Mouse (Mus musculus): ENCODE results near the gene Dnajc3. TPM values are rescaled to one million over a fixed set of nuclear protein-coding genes. Genes with fewer than 3 reads are reported as not detected.

Gene Dnajc3
- 69.7 and 77.7 TPM in 2 replicates for total RNA-seq (2017)

DNA sequence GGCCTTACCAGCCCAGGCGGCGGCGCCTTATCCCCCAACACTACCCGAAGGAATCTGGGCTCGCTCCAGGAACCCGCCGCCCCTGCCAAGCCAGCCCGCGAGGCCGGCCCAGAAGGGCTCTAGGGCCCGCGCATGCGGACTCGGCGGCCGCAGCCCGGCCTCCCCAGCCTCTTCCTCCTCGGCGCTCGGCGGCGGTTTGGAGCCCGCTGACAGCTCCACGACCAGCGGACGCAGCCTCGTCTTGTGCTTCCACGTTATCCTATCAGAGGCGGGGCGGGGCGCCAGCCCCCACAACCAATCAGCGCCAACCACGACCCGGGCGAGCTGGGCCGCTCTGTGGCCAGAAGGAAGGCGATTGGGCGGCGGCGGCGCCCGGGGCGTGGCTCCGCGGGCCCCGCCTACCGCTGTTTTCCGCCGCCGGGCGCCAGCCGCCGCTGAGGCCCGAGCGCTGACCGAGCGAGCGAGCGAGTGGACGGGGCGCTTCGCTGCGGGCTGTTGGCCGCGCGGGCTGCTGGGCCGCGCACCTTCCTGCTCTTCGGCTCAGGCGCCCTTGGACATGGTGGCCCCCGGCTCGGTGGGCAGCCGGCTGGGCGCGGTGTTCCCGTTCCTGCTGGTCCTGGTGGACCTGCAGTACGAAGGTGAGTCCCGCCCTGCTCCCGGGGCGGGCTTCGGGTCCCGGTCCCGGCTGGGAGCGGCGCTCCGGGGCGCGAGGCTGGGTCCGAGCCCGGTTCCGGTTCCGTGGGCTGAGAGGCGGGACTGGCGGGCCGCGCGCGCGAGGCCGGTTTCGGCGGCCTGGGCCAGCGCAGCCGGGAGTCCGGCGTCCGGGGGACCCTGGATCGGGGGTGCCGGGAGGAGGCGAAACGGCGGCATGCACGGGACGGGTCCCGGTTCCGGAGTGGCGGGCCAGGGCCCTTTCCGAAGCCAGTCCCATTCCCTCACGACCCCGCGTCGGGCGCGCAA lies at the start of gene Dnajc3:
Dnajc3 (plus strand) TSS at position 444 of the 960 bp plus-strand sequence.
- ATAC-seq (replicated peaks in 1 of 2; ENCODE audit: insufficient read depth in 1 of 2, low FRiP score in 2 of 2, low TSS enrichment in 1 of 2, low read depth in 1 of 2, poor library complexity in 2 of 2, severe bottlenecking in 2 of 2), result peak; percentile 97 to 98

DNA sequence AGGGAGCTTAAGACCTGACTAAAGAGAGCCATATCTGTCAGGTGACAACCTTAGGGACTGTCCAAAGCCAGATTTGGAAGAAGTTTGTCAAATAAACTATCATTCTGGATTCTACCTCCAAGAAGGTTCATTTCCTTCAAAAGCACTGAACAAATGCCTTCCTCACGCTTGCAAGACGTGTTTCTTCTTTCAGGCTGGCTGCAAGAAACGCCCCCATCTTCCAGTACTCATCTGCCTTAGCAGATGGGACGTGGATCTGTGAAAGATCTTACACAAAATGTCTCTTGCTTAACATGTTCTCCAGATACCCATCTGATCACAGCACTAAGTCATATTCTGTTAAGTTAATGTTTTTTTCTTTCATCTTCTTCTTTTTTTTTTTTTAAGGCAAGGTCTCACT lies 47.7 kb upstream of the Dnajc3 start:
- ATAC-seq (replicated peaks in 1 of 2; ENCODE audit: insufficient read depth in 1 of 2, low FRiP score in 2 of 2, low TSS enrichment in 1 of 2, low read depth in 1 of 2, poor library complexity in 2 of 2, severe bottlenecking in 2 of 2), result no peak

DNA sequence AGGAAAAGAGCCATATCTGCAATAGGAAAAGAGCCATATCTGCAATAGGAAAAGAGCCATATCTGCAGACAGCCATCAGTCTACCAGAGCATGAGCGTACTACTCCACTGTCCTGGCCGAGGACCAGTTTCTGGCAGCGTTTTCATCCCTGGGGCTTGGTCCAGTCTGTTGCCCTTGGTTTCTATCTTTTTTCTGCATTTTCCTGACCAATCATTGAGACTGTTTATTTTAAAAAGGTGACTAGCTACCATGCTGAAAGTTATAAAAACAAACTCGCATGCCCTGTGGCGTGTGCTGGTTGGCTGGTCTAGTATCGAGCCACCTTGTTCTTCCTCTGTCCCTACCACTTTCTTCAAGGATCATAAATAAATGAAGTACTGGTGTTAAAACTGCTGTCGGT lies 42.5 kb upstream of the Dnajc3 start:
- no peak for ATAC-seq (replicated peaks in 1 of 2; ENCODE audit: insufficient read depth in 1 of 2, low FRiP score in 2 of 2, low TSS enrichment in 1 of 2, low read depth in 1 of 2, poor library complexity in 2 of 2, severe bottlenecking in 2 of 2)

DNA sequence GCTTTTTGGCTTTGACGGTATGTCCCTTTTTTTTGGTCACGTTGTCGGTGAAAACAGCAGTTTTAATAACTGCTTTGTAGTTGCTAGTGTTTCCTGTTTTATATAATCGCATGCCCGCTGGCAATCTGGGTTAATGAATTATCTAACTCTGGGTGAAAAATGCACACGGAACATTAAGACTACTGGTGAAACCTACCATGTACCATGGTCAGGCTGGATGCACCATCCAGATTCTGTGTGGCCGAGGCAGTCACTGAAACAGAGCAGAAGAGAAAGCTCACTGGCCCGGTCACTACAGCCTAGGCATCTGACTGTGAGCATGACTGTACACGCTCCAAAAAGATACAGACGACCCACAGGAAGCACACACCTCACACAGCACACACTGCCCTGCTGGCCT lies 42.1 kb upstream of the Dnajc3 start:
- ATAC-seq (replicated peaks in 1 of 2; ENCODE audit: insufficient read depth in 1 of 2, low FRiP score in 2 of 2, low TSS enrichment in 1 of 2, low read depth in 1 of 2, poor library complexity in 2 of 2, severe bottlenecking in 2 of 2), result no peak

DNA sequence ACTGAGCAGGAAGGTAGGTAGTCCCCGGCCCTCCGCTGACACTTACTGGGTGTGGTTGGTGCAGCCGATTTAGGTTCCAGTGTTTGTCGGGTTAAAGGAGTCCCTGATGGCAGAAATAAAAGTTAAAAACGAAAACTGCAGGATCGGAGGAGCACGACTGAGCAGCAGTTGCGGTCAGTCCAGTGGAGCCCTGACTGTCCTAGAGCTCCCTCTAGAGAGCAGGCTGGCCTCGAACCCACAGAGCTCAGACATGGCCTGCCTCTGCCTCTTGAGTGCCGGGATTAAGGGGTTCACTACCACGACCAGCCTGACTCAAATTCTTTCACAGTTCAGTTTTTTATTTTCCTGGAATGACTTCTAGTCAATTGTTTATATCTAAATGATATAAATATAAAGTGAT lies 37.8 kb upstream of the Dnajc3 start:
- ATAC-seq (replicated peaks in 1 of 2; ENCODE audit: insufficient read depth in 1 of 2, low FRiP score in 2 of 2, low TSS enrichment in 1 of 2, low read depth in 1 of 2, poor library complexity in 2 of 2, severe bottlenecking in 2 of 2), result no peak

DNA sequence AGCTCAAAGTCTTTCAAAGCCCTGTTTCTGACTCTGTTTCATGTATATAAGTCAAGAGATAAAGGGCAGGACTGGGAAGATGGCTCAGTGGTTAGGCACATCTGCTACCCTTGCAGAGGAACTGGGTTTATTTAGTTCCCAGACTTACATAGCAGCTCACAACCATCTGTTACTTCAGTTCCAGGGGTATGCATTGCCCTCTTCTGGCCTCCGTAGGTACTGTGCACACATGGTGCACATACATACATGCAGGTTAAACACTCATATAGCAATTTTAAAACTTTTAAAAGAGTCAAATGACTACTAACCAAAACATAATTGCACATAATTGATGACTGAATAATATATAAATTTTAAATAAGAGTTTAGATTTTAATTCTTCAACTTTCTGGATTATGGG lies 36.9 kb upstream of the Dnajc3 start:
- ATAC-seq (replicated peaks in 1 of 2; ENCODE audit: insufficient read depth in 1 of 2, low FRiP score in 2 of 2, low TSS enrichment in 1 of 2, low read depth in 1 of 2, poor library complexity in 2 of 2, severe bottlenecking in 2 of 2), result no peak

DNA sequence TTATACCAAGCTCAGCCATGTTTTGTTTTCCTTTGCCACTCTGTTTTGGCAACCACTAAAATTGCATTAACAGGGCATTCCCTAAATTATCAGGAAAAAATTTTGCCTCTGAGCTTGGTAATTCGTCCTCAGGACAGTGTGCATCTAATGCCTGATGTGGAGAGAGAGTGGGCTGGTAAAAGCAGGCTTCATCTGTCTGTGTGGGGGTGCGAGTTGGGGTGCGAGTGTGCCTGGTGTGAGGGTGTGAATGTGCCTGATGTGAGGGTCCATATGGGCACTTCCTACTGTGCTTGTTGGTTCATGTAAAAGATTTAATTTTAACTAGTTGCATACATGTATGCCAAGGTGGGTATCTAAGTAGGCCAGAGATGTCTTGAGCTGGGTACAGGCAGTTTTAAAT lies 34.4 kb upstream of the Dnajc3 start:
- ATAC-seq (replicated peaks in 1 of 2; ENCODE audit: insufficient read depth in 1 of 2, low FRiP score in 2 of 2, low TSS enrichment in 1 of 2, low read depth in 1 of 2, poor library complexity in 2 of 2, severe bottlenecking in 2 of 2), result no peak

DNA sequence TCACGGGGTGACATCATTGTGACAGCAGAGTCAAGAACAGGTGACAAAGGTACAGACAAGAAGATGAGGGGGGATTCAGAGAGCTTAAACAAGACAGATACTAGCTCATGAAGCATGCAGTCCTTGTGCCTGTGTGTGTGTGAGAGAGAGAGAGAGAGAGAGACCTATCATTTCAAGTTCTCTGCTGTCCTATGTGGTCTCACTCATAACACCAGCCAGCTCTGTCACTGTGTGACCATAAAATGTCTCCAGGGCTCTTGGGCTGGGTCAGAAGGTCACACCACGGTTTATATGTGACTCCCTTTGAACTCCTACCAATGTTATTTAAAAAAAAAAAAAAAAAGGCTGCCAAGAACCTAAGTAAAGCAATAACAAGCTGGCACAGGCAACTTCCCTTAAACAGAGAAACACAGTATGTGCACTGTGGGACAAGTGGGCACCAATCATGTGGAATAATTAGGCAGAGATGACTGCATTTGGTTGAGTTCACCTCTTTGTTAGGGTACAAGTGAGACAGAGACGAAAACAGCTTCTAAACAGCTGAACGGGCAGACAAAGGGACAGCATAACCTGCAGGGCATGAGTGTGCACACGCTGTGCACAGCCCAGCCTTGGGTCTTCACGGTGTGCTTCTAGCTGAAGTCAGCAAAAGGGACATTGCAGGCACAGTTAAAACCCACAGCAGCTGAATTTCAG lies 33.8 kb upstream of the Dnajc3 start:
- ATAC-seq (replicated peaks in 1 of 2; ENCODE audit: insufficient read depth in 1 of 2, low FRiP score in 2 of 2, low TSS enrichment in 1 of 2, low read depth in 1 of 2, poor library complexity in 2 of 2, severe bottlenecking in 2 of 2), result no peak

DNA sequence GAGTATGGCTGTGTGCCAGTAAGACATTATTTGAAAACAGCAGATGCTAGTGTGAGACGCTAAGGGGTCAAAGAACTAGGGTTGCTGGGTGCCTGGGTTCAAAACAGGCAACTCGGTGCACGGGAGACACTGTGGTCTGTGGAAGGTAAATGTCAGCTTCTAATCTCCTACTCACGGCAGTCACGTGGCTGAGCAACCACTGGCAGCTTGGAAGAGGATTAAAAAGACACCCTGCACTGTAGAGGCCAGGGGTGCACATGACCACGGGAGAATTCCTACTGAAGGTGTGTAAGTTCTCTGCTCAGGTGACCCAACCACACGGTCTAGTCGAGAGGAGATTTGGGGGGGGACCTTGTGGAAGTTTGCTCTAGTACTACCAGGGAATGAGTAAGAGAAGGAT lies 30.2 kb upstream of the Dnajc3 start:
- ATAC-seq (replicated peaks in 1 of 2; ENCODE audit: insufficient read depth in 1 of 2, low FRiP score in 2 of 2, low TSS enrichment in 1 of 2, low read depth in 1 of 2, poor library complexity in 2 of 2, severe bottlenecking in 2 of 2), result no peak

DNA sequence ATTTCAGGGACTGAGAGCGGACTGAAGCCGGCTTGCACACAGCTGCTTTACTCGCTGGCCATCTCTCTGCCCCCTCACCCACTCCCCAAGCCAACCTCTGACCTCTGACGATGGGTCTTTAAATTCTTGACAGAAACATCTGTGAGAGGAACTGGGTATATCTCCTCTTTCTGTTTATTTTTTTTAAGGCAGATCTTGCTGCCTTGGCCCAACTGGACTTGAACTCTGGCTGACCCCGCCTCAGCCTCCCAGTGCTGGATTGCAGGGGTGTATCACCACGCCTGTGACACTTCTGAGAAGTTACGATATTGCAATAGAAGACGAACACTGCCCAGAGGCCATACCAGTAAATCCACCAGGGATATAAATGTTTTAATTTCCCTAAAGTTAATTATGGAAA lies 27.9 kb upstream of the Dnajc3 start:
- ATAC-seq (replicated peaks in 1 of 2; ENCODE audit: insufficient read depth in 1 of 2, low FRiP score in 2 of 2, low TSS enrichment in 1 of 2, low read depth in 1 of 2, poor library complexity in 2 of 2, severe bottlenecking in 2 of 2), result no peak

DNA sequence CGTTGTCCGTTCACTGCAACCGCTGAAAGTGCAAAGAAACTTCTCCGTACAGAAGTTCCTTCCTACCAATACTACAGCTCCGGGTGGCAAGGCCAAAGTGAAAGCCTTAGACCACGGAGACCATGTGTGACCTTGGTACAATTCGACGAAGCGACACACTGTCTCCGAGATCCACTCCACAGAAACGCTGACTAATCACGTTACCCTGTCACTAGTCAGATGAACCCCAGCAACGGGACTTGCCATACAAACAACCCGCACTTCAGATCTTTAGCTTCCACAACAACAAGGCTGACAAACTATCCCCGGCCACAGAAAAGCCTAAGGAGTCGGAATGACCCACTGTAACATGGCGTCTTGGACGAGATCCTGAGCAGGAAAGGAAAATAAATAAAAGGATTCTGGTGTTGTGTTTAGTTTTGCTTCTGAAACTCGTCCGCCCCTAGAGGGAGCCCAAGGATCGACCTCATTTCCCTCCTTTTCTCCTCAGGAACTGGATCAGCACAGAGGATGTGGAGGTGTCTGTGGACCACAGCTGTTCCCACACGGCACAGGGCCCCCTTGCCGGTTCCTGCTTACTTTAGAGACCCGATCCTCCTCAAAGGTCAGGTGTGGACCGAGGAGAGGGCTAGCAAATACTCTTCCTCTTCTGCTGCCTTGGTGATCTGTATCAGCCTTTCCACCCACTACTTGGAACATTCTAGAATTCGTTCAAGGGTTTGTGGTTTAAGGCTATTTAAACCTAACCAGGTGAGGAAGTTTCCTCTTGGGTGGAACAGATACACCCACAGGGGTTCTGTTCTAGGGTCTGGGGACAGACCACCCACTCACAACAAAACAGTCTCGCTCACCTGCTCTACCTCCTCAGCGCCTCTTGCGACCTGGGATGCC lies 27.2 kb upstream of the Dnajc3 start:
- peak; percentile 74 to 79 for ATAC-seq (replicated peaks in 1 of 2; ENCODE audit: insufficient read depth in 1 of 2, low FRiP score in 2 of 2, low TSS enrichment in 1 of 2, low read depth in 1 of 2, poor library complexity in 2 of 2, severe bottlenecking in 2 of 2)

DNA sequence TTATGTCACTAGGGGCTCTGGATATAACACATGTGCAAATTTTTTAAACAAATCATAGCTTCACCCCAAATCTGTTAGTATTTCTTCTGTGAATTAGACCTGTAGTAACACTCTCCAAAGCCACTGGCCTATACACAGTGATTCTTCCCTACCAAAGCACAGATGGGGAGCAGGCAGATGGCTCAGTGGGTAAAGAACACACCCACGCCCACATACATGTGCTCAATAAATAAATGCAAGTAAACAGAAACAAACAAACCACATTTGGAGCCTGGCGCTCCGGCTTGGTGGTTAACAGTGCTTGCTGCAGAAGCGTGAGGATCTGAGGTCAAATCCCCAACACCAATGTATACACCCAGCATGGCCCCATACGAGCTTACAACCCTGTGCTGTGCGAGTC lies 26.3 kb upstream of the Dnajc3 start:
- no peak for ATAC-seq (replicated peaks in 1 of 2; ENCODE audit: insufficient read depth in 1 of 2, low FRiP score in 2 of 2, low TSS enrichment in 1 of 2, low read depth in 1 of 2, poor library complexity in 2 of 2, severe bottlenecking in 2 of 2)

DNA sequence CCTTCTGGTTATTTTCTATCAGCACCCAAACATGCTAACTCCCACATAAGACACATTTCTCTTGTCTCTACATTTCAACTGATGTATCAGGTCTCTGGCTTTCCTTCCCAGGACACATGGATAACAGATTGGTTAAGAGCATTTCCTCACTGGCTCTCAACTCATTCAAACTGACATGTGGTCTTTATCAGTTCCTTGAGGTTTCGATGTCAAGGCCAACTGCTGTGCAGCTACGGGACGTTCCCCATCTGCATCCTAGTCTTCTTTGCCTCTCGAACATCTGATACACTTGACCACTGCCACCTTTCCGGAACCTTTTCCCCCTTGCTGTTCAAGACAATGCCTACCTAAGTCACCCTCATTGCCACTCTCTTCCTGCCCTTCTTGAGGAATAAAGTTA lies 24.1 kb upstream of the Dnajc3 start:
- no peak; a peak in 1 of 4 replicates for ATAC-seq (replicated peaks in 1 of 2; ENCODE audit: insufficient read depth in 1 of 2, low FRiP score in 2 of 2, low TSS enrichment in 1 of 2, low read depth in 1 of 2, poor library complexity in 2 of 2, severe bottlenecking in 2 of 2)

DNA sequence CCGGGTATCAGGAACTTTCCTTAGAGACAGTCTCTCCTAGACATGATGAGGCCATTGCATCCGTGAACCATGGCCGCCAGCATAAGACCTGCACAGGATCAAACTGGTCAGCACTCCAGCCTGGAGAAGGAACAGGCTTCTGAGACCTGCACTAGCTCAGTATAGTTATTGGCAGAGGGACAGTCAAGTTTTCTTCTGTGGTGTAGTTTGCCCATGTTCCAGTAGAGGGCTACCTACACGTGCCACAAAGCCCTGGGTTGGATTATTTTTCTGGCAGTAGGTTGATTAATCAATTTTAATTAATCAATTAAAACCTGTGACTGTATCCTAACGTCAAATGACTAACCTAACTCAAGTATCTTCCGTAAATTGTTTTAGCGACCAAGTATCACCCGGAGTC lies 18.8 kb upstream of the Dnajc3 start:
- peak in 1 of 2 experiments; percentile 46; a peak in 1 of 4 replicates for ATAC-seq (replicated peaks in 1 of 2; ENCODE audit: insufficient read depth in 1 of 2, low FRiP score in 2 of 2, low TSS enrichment in 1 of 2, low read depth in 1 of 2, poor library complexity in 2 of 2, severe bottlenecking in 2 of 2)

DNA sequence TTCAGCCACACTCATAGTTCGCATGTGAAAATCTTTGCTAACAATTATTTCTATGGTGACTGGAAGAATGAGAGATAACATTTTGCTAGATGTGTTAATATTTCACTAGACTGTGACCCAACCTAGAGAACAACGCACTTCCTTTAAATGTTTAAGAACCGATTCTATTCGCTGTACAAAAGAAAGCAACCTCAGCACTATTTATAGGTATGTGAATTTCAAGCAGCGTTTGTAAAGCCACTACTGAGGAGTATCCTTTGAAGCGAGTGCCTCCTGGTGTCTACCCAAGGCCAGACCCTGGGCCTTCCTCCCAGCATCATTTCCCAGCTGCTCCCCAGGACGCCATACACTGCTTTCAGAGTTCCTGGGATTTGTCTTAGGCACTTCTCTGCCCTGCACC lies 17.1 kb upstream of the Dnajc3 start:
- ATAC-seq (replicated peaks in 1 of 2; ENCODE audit: insufficient read depth in 1 of 2, low FRiP score in 2 of 2, low TSS enrichment in 1 of 2, low read depth in 1 of 2, poor library complexity in 2 of 2, severe bottlenecking in 2 of 2), result no peak

DNA sequence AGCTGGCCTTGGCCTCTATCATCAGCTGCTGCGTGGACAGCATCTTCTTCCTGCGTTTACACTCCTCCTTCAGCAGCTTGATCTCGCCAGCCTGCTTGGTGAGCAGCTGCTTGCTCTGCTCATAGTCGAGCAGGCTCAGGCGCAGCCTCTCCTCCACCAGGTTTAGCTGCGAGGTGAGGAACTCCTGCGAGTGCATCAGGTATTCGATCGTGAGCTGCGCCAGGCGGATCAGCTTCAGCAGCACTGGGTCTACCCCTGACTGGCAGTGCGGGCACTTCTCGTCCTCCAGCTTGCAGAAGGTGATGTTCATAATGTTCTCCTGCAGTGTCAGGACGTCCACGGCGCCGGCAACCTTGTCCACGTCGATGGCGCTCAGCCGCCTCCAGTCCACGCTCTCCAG lies 15.5 kb upstream of the Dnajc3 start:
- no peak for ATAC-seq (replicated peaks in 1 of 2; ENCODE audit: insufficient read depth in 1 of 2, low FRiP score in 2 of 2, low TSS enrichment in 1 of 2, low read depth in 1 of 2, poor library complexity in 2 of 2, severe bottlenecking in 2 of 2)

DNA sequence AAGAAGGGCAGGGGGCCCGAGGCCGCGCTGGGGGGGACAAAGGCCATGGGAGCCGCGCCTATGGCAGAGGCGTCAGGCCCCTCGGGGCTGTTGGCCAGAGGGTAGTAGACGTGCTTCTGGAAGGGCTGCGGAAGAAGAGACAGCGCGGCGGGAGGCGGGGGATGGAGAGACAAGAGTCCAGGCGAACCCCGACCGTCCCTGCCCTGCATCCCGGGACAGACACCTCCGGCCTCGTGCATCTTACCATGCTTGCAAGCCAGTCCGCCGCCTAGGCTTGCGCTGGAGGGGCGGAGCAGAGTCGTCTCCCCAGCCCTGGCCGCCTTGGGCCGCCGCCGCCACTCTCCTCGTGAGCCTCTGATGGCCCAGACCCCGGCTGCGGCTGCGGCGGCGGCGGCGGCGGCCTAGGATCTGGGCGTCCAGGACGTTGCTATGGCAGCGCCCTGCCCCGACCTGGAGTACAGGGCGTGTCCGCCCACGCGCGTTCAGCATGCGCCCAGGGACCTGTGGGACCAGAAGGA lies 15.1 kb upstream of the Dnajc3 start:
- peak; percentile 44 to 46 for ATAC-seq (replicated peaks in 1 of 2; ENCODE audit: insufficient read depth in 1 of 2, low FRiP score in 2 of 2, low TSS enrichment in 1 of 2, low read depth in 1 of 2, poor library complexity in 2 of 2, severe bottlenecking in 2 of 2)
